Mouse (Mus musculus): ENCODE data around the gene Etv6. TPM values are rescaled to one million over a fixed set of nuclear protein-coding genes. Genes with fewer than 3 reads are reported as not detected.

The Etv6 gene
- polyA plus RNA-seq, 1 experiment from 2014 or later: 3.5 TPM

- H3K9ac ChIP-seq: no peak overlapping the region
Observed at GRCm38 (mm10) chr6:134202176-134202575, 166.7 kb downstream of the Etv6 start.

GRCm38 (mm10) chr6:134205163-134205562, 169.7 kb downstream of the Etv6 start:
- Histone ChIP-seq H3K27ac (no peak overlapping the region), H3K27me3 (no peaks in the 10 kb centered on the region), H3K9ac (no peak overlapping the region), H3K4me3 (replicated peaks) (no peak overlapping the region), H3K36me3 (no peaks in the 10 kb centered on the region), H3K4me1 (replicated peaks) (peaks cover 32% of the 10 kb centered on the region), H3K9me3 (replicated peaks) (no peaks in the 10 kb centered on the region), H3K4me2 (no peak overlapping the region)
- DNase-seq: no peak
- ATAC-seq (ENCODE audit: low read depth): no peak
- 66% methylated on average over 11 of the region's 11 CpGs for WGBS (ENCODE audit: insufficient replicate concordance)

More at GRCm38 (mm10) chr6:134202176-134202575, 166.7 kb downstream of the Etv6 start:
- 37% methylated on average over 5 of the region's 5 CpGs for WGBS (ENCODE audit: insufficient replicate concordance)
- no peaks in the 10 kb centered on the region for H3K36me3 ChIP-seq
- no peak for DNase-seq
- H3K9me3 ChIP-seq (replicated peaks): no peaks in the 10 kb centered on the region
- ATAC-seq (ENCODE audit: low read depth): no peak
- no peaks in the 10 kb centered on the region for H3K27me3 ChIP-seq
- H3K4me2 ChIP-seq: no peak overlapping the region
- no peak overlapping the region for H3K4me3 ChIP-seq (replicated peaks)
- 0 out of 2 replicates have a peak overlapping the region, but pooled peaks have one; percentile 3 for H3K27ac ChIP-seq
- peaks cover 16% of the 10 kb centered on the region for H3K4me1 ChIP-seq (replicated peaks)

GRCm38 (mm10) chr6:134205726-134206125, 170.2 kb downstream of the Etv6 start:
- peaks cover 35% of the 10 kb centered on the region for H3K4me1 ChIP-seq (replicated peaks)
- DNase-seq (no peak), ATAC-seq (ENCODE audit: low read depth) (no peak)
- H3K27ac ChIP-seq: no peak overlapping the region
- H3K4me3 ChIP-seq (replicated peaks): no peak overlapping the region
- H3K27me3 ChIP-seq: no peaks in the 10 kb centered on the region
- H3K36me3 ChIP-seq: no peaks in the 10 kb centered on the region
- 73% methylated on average over 5 of the region's 5 CpGs for WGBS (ENCODE audit: insufficient replicate concordance)
- H3K9ac ChIP-seq: no peak overlapping the region
- H3K4me2 ChIP-seq: no peak overlapping the region
- no peaks in the 10 kb centered on the region for H3K9me3 ChIP-seq (replicated peaks)

- Histone ChIP-seq H3K4me3 (replicated peaks) (no peak overlapping the region), H3K9ac (no peak overlapping the region), H3K36me3 (no peaks in the 10 kb centered on the region), H3K27ac (no peak overlapping the region), H3K27me3 (no peaks in the 10 kb centered on the region), H3K9me3 (replicated peaks) (no peaks in the 10 kb centered on the region), H3K4me2 (no peak overlapping the region), H3K4me1 (replicated peaks) (peaks cover 37% of the 10 kb centered on the region)
- no peak for DNase-seq
- no peak for ATAC-seq (ENCODE audit: low read depth)
- WGBS (ENCODE audit: insufficient replicate concordance): 72% methylated on average over 5 of the region's 5 CpGs
Observed at GRCm38 (mm10) chr6:134206251-134206650, 170.8 kb downstream of the Etv6 start.

- H3K36me3 ChIP-seq: no peaks in the 10 kb centered on the region
- no peak overlapping the region for H3K9ac ChIP-seq
- H3K4me2 ChIP-seq: no peak overlapping the region
- no peak overlapping the region for H3K27ac ChIP-seq
- no peaks in the 10 kb centered on the region for H3K9me3 ChIP-seq (replicated peaks)
- ATAC-seq (ENCODE audit: low read depth) (no peak), DNase-seq (no peak)
- no peaks in the 10 kb centered on the region for H3K27me3 ChIP-seq
- H3K4me3 ChIP-seq (replicated peaks): no peak overlapping the region
- WGBS (ENCODE audit: insufficient replicate concordance): 85% methylated on average over 19 of the region's 19 CpGs
- H3K4me1 ChIP-seq (replicated peaks): peaks cover 37% of the 10 kb centered on the region
Observed at GRCm38 (mm10) chr6:134207391-134208179, 172.1 kb downstream of the Etv6 start.

- Histone ChIP-seq H3K4me1 (replicated peaks) (peaks cover 37% of the 10 kb centered on the region), H3K4me2 (no peak overlapping the region), H3K36me3 (no peaks in the 10 kb centered on the region), H3K4me3 (replicated peaks) (no peak overlapping the region), H3K27ac (no peak overlapping the region), H3K27me3 (no peaks in the 10 kb centered on the region), H3K9me3 (replicated peaks) (no peaks in the 10 kb centered on the region), H3K9ac (no peak overlapping the region)
- DNase-seq: no peak
- WGBS (ENCODE audit: insufficient replicate concordance): 66% methylated on average over 14 of the region's 14 CpGs
- ATAC-seq (ENCODE audit: low read depth): no peak; the same call in 1 of the 2 replicates
Observed at GRCm38 (mm10) chr6:134208180-134208952, 172.9 kb downstream of the Etv6 start.

GRCm38 (mm10) chr6:134210675-134211457, 175.4 kb downstream of the Etv6 start:
- Histone ChIP-seq H3K27ac (no peak overlapping the region), H3K9ac (no peak overlapping the region), H3K4me1 (replicated peaks) (peaks cover 33% of the 10 kb centered on the region), H3K4me2 (no peak overlapping the region), H3K9me3 (replicated peaks) (no peaks in the 10 kb centered on the region), H3K4me3 (replicated peaks) (no peak overlapping the region), H3K27me3 (no peaks in the 10 kb centered on the region), H3K36me3 (no peaks in the 10 kb centered on the region)
- WGBS (ENCODE audit: insufficient replicate concordance): 67% methylated on average over 13 of the region's 13 CpGs
- ATAC-seq (ENCODE audit: low read depth): no peak
- no peak for DNase-seq

- WGBS (ENCODE audit: insufficient replicate concordance): 83% methylated on average over 9 of the region's 9 CpGs
- Histone ChIP-seq H3K9ac (no peak overlapping the region), H3K36me3 (no peaks in the 10 kb centered on the region), H3K27me3 (no peaks in the 10 kb centered on the region), H3K27ac (no peak overlapping the region), H3K4me3 (replicated peaks) (no peak overlapping the region), H3K9me3 (replicated peaks) (no peaks in the 10 kb centered on the region), H3K4me2 (no peak overlapping the region), H3K4me1 (replicated peaks) (peaks cover 31% of the 10 kb centered on the region)
- DNase-seq: no peak
- ATAC-seq (ENCODE audit: low read depth): no peak
Observed at GRCm38 (mm10) chr6:134211458-134211776, 175.9 kb downstream of the Etv6 start.

GRCm38 (mm10) chr6:134217747-134218146, 182.2 kb downstream of the Etv6 start:
- Histone ChIP-seq H3K4me3 (replicated peaks) (no peak overlapping the region), H3K36me3 (0 out of 2 replicates have a peak, but pooled peaks cover under 1% of the 10 kb centered on the region), H3K9ac (no peak overlapping the region), H3K4me1 (replicated peaks) (peaks cover 17% of the 10 kb centered on the region; the same call in 1 of the 2 replicates), H3K9me3 (replicated peaks) (no peaks in the 10 kb centered on the region), H3K27ac (no peak overlapping the region), H3K27me3 (no peaks in the 10 kb centered on the region), H3K4me2 (no peak overlapping the region)
- ATAC-seq (ENCODE audit: low read depth) (no peak), DNase-seq (no peak)
- WGBS (ENCODE audit: insufficient replicate concordance): 64% methylated on average over 6 of the region's 6 CpGs

GRCm38 (mm10) chr6:134218441-134218840, 182.9 kb downstream of the Etv6 start:
- DNase-seq (no peak), ATAC-seq (ENCODE audit: low read depth) (no peak)
- H3K9ac ChIP-seq: no peak overlapping the region
- no peak overlapping the region for H3K4me2 ChIP-seq
- H3K4me3 ChIP-seq (replicated peaks): no peak overlapping the region
- no peaks in the 10 kb centered on the region for H3K9me3 ChIP-seq (replicated peaks)
- WGBS (ENCODE audit: insufficient replicate concordance): 78% methylated on average over 3 of the region's 3 CpGs
- H3K4me1 ChIP-seq (replicated peaks): peaks cover 17% of the 10 kb centered on the region; the same call in 1 of the 2 replicates
- H3K36me3 ChIP-seq: 0 out of 2 replicates have a peak, but pooled peaks cover 5% of the 10 kb centered on the region
- H3K27me3 ChIP-seq: no peaks in the 10 kb centered on the region
- H3K27ac ChIP-seq: no peak overlapping the region

- no peak overlapping the region for H3K4me3 ChIP-seq (replicated peaks)
- H3K27me3 ChIP-seq: no peaks in the 10 kb centered on the region
- H3K4me2 ChIP-seq: no peak overlapping the region
- H3K4me1 ChIP-seq (replicated peaks): peaks cover 17% of the 10 kb centered on the region; the same call in 1 of the 2 replicates
- no peak overlapping the region for H3K27ac ChIP-seq
- WGBS (ENCODE audit: insufficient replicate concordance): 76% methylated on average over 6 of the region's 6 CpGs
- 0 out of 2 replicates have a peak, but pooled peaks cover 5% of the 10 kb centered on the region for H3K36me3 ChIP-seq
- no peak for DNase-seq
- H3K9me3 ChIP-seq (replicated peaks): no peaks in the 10 kb centered on the region
- H3K9ac ChIP-seq: no peak overlapping the region
- ATAC-seq (ENCODE audit: low read depth): no peak
Observed at GRCm38 (mm10) chr6:134219358-134219757, 183.9 kb downstream of the Etv6 start.

Data from liver, embryonic 13.5 days (tissue).